Mouse (Mus musculus) small intestine, adult 2 months (tissue): ENCODE measurements around the gene Oas1h.

Experiments used
- CTCF ChIP-seq: fragments of 200-500 bp; IDR thresholded peaks from 2 replicates; pipeline ENCODE4 v1.5.1; 2012; ENCODE audit warnings: low read depth, mild to moderate bottlenecking, control low read depth, inconsistent platforms, low read length, moderate library complexity, mixed read lengths; ENCODE audit not compliant: insufficient replicate concordance, insufficient read length; ENCODE audit errors: extremely low read depth
- POLR2A ChIP-seq: fragments of 200-500 bp; IDR thresholded peaks from 2 replicates; pipeline ENCODE4 v1.6.1; 2012; ENCODE audit warnings: low read depth, mild to moderate bottlenecking, control low read depth, inconsistent platforms, low read length, moderate library complexity

DNA sequence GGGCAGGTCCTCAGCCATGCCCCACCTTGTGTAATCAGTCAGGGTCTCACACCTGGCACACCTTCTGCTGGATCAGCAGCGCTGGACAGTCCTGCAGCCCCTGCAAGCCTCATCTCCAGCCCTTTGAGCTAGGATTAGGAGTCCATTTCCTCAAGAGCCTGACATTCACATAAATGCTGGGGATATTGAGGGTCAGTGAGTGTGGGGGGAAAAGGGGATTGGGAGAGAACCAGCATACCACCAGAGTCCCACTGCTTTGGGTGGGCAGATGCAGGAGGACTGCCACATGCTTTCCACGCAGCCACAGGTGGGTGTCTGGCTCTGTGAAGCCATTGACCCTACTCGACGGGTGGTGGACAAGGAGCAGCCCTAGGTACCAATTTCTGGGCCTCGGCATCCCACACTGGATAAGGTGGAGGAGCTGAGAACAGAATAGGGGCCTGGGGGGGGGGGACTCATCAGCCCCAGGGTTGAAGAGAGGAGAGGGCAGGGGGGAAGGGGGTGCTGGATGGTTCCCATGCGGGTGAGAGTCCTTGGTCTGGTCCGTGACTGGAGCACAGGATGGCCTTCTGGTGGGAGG lies 8.3 kb downstream of the Oas1h start:
- no peak for TF ChIP-seq CTCF
- TF ChIP-seq POLR2A = no peak
